ENCODE assay signal across 28 mouse cellular contexts in the genomic region with DNA sequence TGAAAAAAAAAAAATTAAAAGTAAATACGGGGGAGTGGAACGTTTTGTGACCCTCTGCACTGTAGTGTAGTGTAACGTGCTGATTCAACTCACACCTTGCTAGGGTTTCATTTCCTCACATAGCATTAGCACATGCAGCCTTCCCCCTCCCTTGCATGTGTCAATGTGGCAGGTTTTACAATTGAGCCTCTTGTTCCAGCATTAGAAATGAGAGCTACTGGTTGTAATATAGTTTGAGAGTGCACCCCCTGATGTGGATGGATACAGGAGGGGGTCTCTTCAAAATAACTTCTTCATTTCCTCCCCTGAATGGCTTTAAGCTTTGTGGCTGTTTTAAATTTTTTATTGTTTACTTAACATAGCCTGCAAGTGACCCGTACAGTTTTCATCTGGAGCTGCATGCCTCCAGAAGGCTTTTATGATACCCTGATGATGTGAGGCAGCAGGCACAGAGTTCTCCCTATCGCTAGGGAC.
DNase-seq lines count a peak whose midpoint lies in the region; ATAC-seq and TF ChIP-seq lines count a peak whose summit lies in the region.
"Had no signal": no experiment of that assay in that cellular context is flagged by ENCODE, and none has a peak within 500 bp of the region (broad histone marks: within the 10 kb centered on the region; RNA-seq: fewer than 3 reads in every experiment).

No protein-coding gene starts in this region.

- H3K9me3 ChIP-seq in kidney, embryonic 14.5 days (ENCODE audit: control insufficient read depth, low read length) = no peaks in the 10 kb centered on the region
- no peaks in the 10 kb centered on the region for H3K9me3 ChIP-seq in lung, embryonic 14.5 days (ENCODE audit: low read depth, low read length)
- H3K9me3 ChIP-seq: forebrain, embryonic 15.5 days; heart, embryonic 13.5 days; hindbrain, embryonic 12.5 days; liver, embryonic 13.5 days; lung, embryonic 15.5 days; midbrain, embryonic 15.5 days; neural tube, embryonic 12.5 days; stomach, embryonic 15.5 days had no signal

- H3K4me2 ChIP-seq in kidney, embryonic 14.5 days (replicated peaks; ENCODE audit: low read depth, low read length) = no peak overlapping the region
- no peak overlapping the region for H3K4me2 ChIP-seq in lung, embryonic 14.5 days
- H3K4me2 ChIP-seq: forebrain, embryonic 15.5 days; heart, embryonic 13.5 days; hindbrain, embryonic 12.5 days; liver, embryonic 13.5 days; lung, embryonic 15.5 days; midbrain, embryonic 15.5 days; neural tube, embryonic 12.5 days; stomach, embryonic 15.5 days had no signal

- TF ChIP-seq CTCF in lung, embryonic 14.5 days (IDR thresholded peaks at IDR 0.05; ENCODE audit: low read depth) = no peak

- H3K27me3 ChIP-seq in kidney, embryonic 14.5 days (ENCODE audit: control insufficient read depth, insufficient read depth, low read length) = no peaks in the 10 kb centered on the region
- H3K27me3 ChIP-seq in lung, embryonic 14.5 days (ENCODE audit: insufficient read depth, low read length) = no peaks in the 10 kb centered on the region
- H3K27me3 ChIP-seq: forebrain, embryonic 15.5 days; heart, embryonic 13.5 days; hindbrain, embryonic 12.5 days; liver, embryonic 13.5 days; lung, embryonic 15.5 days; midbrain, embryonic 15.5 days; neural tube, embryonic 12.5 days; stomach, embryonic 15.5 days had no signal

- WGBS in kidney, embryonic 14.5 days = 17% methylated on average over 5 of the region's 5 CpGs
- WGBS in lung, embryonic 14.5 days = 21% methylated on average over 5 of the region's 5 CpGs

- no peaks in the 10 kb centered on the region for H3K36me3 ChIP-seq in kidney, embryonic 14.5 days (ENCODE audit: control insufficient read depth, insufficient read depth, low read length)
- no peaks in the 10 kb centered on the region for H3K36me3 ChIP-seq in lung, embryonic 14.5 days (ENCODE audit: insufficient read depth)
- H3K36me3 ChIP-seq: forebrain, embryonic 15.5 days; heart, embryonic 13.5 days; hindbrain, embryonic 12.5 days; liver, embryonic 13.5 days; lung, embryonic 15.5 days; midbrain, embryonic 15.5 days; neural tube, embryonic 12.5 days; stomach, embryonic 15.5 days had no signal

- no peak overlapping the region for H3K4me3 ChIP-seq in kidney, embryonic 14.5 days (ENCODE audit: low read length)
- no peak overlapping the region for H3K4me3 ChIP-seq in lung, embryonic 14.5 days (ENCODE audit: low read depth, low read length)
- H3K4me3 ChIP-seq: forebrain, embryonic 15.5 days; heart, adult 2 months; heart, embryonic 13.5 days; hindbrain, embryonic 12.5 days; liver, embryonic 13.5 days; lung, embryonic 15.5 days; midbrain, embryonic 15.5 days; neural tube, embryonic 12.5 days; stomach, embryonic 15.5 days had no signal

- H3K9ac ChIP-seq in kidney, embryonic 14.5 days (ENCODE audit: low read depth, low read length) = no peak overlapping the region
- H3K9ac ChIP-seq in lung, embryonic 14.5 days = no peak overlapping the region
- H3K9ac ChIP-seq: forebrain, embryonic 15.5 days; heart, embryonic 13.5 days; hindbrain, embryonic 12.5 days; liver, embryonic 13.5 days; lung, embryonic 15.5 days; midbrain, embryonic 15.5 days; neural tube, embryonic 12.5 days; stomach, embryonic 15.5 days had no signal

- peak; percentile 76 for ATAC-seq in kidney, embryonic 14.5 days (ENCODE audit: low FRiP score, low TSS enrichment)
- ATAC-seq in lung, embryonic 14.5 days (ENCODE audit: insufficient read depth) = peak; percentile 52; the same call in 1 of the 2 replicates
- ATAC-seq: forebrain, embryonic 15.5 days; intestine, postnatal 0 days; midbrain, embryonic 15.5 days had no signal

- no peak for DNase-seq in kidney, postnatal 14 days
- peak; percentile 42 for DNase-seq in lung, embryonic 14.5 days
- no peak for DNase-seq in lung, postnatal 10 days
- DNase-seq in embryo, embryonic 11.5 days (ENCODE audit: low read depth, low spot score) = peak; percentile 17
- no peak for DNase-seq in left cerebral cortex, adult 11 months (ENCODE audit: low spot score)
- no peak for DNase-seq in ovary, postnatal 10 days (ENCODE audit: low spot score)
- DNase-seq: adrenal gland, adult 2 months; B cell, adult 2 months; cerebellum, adult 11-12 months; cerebellum, postnatal 25 days; gastrocnemius, postnatal 14 days; heart, adult 2 months; heart, postnatal 14 days; left cerebral cortex, postnatal 4 days; liver, embryonic 13.5 days; lung, postnatal 4 days; right cerebral cortex, adult 18-20 months; right cerebral cortex, postnatal 4 days; thymus, postnatal 25 days had no signal

- H3K4me1 ChIP-seq in kidney, embryonic 14.5 days (ENCODE audit: control insufficient read depth, insufficient read depth, low read length) = peaks cover 29% of the 10 kb centered on the region
- H3K4me1 ChIP-seq in lung, embryonic 14.5 days (ENCODE audit: insufficient read depth) = no peaks in the 10 kb centered on the region; the same call in 1 of the 2 replicates
- H3K4me1 ChIP-seq: forebrain, embryonic 15.5 days; liver, embryonic 13.5 days; midbrain, embryonic 15.5 days; stomach, embryonic 15.5 days had no signal

- no peak overlapping the region for H3K27ac ChIP-seq in kidney, embryonic 14.5 days (ENCODE audit: low read depth, low read length)
- H3K27ac ChIP-seq in lung, embryonic 14.5 days (ENCODE audit: low read depth) = no peak overlapping the region
- H3K27ac ChIP-seq: forebrain, embryonic 15.5 days; heart, adult 2 months; heart, embryonic 13.5 days; hindbrain, embryonic 12.5 days; liver, embryonic 13.5 days; lung, embryonic 15.5 days; midbrain, embryonic 15.5 days; neural tube, embryonic 12.5 days; stomach, embryonic 15.5 days had no signal

Comparison
In these comparisons a context has a peak if more than half of its experiments do, and no peak if none do; other contexts are left out.
1. DNase-seq: peak in lung, embryonic 14.5 days (single experiment) and embryo, embryonic 11.5 days (single experiment); none in kidney, postnatal 14 days (single experiment), lung, postnatal 10 days (single experiment), left cerebral cortex, adult 11 months (single experiment) and ovary, postnatal 10 days (single experiment).